In the genomic region with DNA sequence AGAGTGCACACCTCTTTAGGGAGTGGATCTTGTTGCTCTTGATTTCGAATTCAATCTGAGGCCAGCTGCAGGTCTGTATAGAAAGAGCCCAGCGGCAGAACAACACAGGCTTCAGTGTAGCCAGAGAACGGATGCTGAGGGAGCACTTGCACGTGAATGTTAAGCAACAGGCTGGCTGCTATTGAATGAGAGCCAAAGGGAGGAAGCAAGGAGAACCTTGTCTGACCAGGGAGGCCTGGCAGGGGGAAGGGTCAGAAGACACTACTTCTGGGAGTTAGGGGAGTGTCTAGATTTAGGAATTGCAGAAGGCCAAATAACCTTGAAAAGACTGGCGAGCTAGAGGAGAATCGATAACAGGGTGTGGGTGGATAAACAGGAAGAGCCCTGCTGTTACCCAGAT, we compare ENCODE assay signal across 10 mouse cellular contexts.
DNase-seq lines count a peak whose midpoint lies in the region; ATAC-seq lines count a peak whose summit lies in the region.
"Had no signal": no experiment of that assay in that cellular context is flagged by ENCODE, and none has a peak within 500 bp of the region (broad histone marks: within the 10 kb centered on the region; RNA-seq: fewer than 3 reads in every experiment).

No protein-coding gene starts in this region.

- no peaks in the 10 kb centered on the region for H3K27me3 ChIP-seq in embryonic facial prominence, embryonic 15.5 days
- no peaks in the 10 kb centered on the region for H3K27me3 ChIP-seq in embryonic facial prominence, embryonic 10.5 days (replicated peaks; ENCODE audit: low read depth, poor library complexity, severe bottlenecking)
- H3K27me3 ChIP-seq in limb, embryonic 10.5 days (ENCODE audit: low read depth, poor library complexity, severe bottlenecking) = no peaks in the 10 kb centered on the region

- 0 out of 2 replicates have a peak, but pooled peaks have one; percentile 15 for ATAC-seq in embryonic facial prominence, embryonic 15.5 days (ENCODE audit: insufficient number of reproducible peaks, low FRiP score, low TSS enrichment, low read depth)
- ATAC-seq: lung, postnatal 0 days had no signal

- H3K27ac ChIP-seq in embryonic facial prominence, embryonic 15.5 days (replicated peaks) = no peak overlapping the region
- no peak overlapping the region for H3K27ac ChIP-seq in embryonic facial prominence, embryonic 10.5 days (replicated peaks)
- H3K27ac ChIP-seq in limb, embryonic 10.5 days = peak overlapping the region; percentile 17; the same call in 1 of the 2 replicates

- H3K9me3 ChIP-seq in embryonic facial prominence, embryonic 15.5 days (replicated peaks) = no peaks in the 10 kb centered on the region
- H3K9me3 ChIP-seq in embryonic facial prominence, embryonic 10.5 days = no peaks in the 10 kb centered on the region
- H3K9me3 ChIP-seq in limb, embryonic 10.5 days (replicated peaks) = no peaks in the 10 kb centered on the region

- H3K4me1 ChIP-seq in embryonic facial prominence, embryonic 15.5 days = 0 out of 2 replicates have a peak, but pooled peaks cover 5% of the 10 kb centered on the region
- peaks cover 17% of the 10 kb centered on the region for H3K4me1 ChIP-seq in embryonic facial prominence, embryonic 10.5 days
- peaks cover 28% of the 10 kb centered on the region for H3K4me1 ChIP-seq in limb, embryonic 10.5 days

- H3K4me3 ChIP-seq in embryonic facial prominence, embryonic 15.5 days (replicated peaks) = no peak overlapping the region
- H3K4me3 ChIP-seq in embryonic facial prominence, embryonic 10.5 days = no peak overlapping the region
- no peak overlapping the region for H3K4me3 ChIP-seq in limb, embryonic 10.5 days

- 41% methylated on average over 6 of the region's 6 CpGs for WGBS in embryonic facial prominence, embryonic 15.5 days
- 58% methylated on average over 6 of the region's 6 CpGs for WGBS in embryonic facial prominence, embryonic 10.5 days
- 57% methylated on average over 6 of the region's 6 CpGs for WGBS in limb, embryonic 10.5 days

- no peak overlapping the region for H3K4me2 ChIP-seq in embryonic facial prominence, embryonic 15.5 days (replicated peaks)

- H3K36me3 ChIP-seq in embryonic facial prominence, embryonic 15.5 days = no peaks in the 10 kb centered on the region
- H3K36me3 ChIP-seq in embryonic facial prominence, embryonic 10.5 days (replicated peaks) = no peaks in the 10 kb centered on the region
- H3K36me3 ChIP-seq in limb, embryonic 10.5 days = no peaks in the 10 kb centered on the region

- no peak for DNase-seq in embryonic facial prominence, embryonic 10.5 days (ENCODE audit: low spot score)
- peak; percentile 14 for DNase-seq in thymus, postnatal 25 days
- no peak for DNase-seq in thymus, postnatal 10 days (ENCODE audit: low spot score in 2 of 2)
- DNase-seq in limb, embryonic 10.5 days (ENCODE audit: low spot score) = no peak
- DNase-seq in layer of hippocampus, adult 9-10 months (ENCODE audit: low spot score) = no peak
- DNase-seq in thymus, postnatal 4 days = no peak
- DNase-seq in layer of hippocampus, adult 18-20 months (ENCODE audit: low spot score in 2 of 2) = no peak
- DNase-seq: kidney, postnatal 10 days had no signal

- no peak overlapping the region for H3K9ac ChIP-seq in embryonic facial prominence, embryonic 15.5 days
